Mouse (Mus musculus) right cerebral cortex, postnatal 10 days (tissue): ENCODE results near the gene Nav2.

ENCODE experiments used
- DNase-seq, 2 experiments: peaks; one replicate each; pipeline ENCODE4 v3.0.0; 2021; ENCODE audit warnings: low spot score in 2 of 2

Gene Nav2

GRCm38 (mm10) chr7:49277685-49278084 lies 369.2 kb downstream of the Nav2 start:
- peak in 1 of 2 experiments; percentile 64 for DNase-seq

DNA sequence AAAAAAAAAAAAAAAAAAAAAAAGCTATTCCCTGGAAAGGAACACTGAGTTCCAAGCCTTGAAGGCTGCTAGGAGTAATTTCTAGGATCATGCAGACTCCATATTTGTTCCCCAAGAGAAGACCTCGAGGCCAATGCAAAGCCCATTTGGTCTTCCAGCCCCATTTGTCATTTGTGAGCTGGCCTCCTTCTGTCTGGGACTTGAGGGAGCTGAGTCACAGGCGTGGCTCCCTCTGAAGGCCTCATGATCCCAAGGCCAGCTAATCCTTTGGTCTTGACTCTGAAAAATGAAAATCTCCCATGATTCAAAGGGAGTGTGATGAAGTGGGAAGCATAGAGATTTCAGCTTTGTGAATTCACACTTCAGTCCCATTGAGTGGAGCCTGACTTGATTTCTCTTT lies 370.0 kb downstream of the Nav2 start:
- no peak for DNase-seq

DNA sequence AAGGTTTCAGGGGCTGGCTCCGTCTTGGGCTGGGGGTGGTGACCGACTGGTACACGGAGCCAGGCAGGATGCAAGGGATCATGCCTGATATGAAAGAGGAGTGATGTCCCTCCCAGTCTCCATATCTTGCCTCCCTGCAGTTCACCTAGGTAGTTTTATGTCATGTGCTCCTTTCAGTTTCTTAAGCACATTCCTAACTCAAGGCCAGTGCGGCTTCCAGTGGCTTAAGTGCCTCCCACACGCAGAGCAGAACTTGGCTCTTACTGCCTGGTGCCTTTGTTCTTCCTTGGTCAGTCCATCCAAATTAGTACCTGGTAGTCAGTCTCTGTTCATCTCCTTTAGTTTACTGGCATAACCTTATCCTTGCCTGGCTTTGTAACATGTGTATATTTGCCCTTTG lies 371.9 kb downstream of the Nav2 start:
- no peak for DNase-seq

DNA sequence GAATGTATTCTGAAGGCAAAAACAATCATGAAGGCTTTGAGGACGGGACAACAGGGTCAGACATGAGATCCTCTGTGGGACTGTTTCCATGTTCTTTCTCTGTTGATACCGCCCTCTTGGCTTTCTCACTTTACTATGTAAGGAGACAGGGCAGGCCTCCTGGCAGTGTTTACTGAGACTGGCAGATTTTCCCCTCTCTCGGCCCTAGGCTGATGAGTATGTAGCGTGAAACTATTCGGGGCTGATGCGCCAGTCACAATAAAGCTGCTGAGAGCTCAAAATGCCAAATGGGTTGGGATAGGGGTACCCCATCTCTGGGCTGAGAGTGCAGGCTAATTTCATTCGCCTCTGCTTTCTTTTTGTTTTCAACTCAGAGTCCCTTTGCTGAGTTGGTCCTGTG lies 373.9 kb downstream of the Nav2 start:
- DNase-seq: no peak

DNA sequence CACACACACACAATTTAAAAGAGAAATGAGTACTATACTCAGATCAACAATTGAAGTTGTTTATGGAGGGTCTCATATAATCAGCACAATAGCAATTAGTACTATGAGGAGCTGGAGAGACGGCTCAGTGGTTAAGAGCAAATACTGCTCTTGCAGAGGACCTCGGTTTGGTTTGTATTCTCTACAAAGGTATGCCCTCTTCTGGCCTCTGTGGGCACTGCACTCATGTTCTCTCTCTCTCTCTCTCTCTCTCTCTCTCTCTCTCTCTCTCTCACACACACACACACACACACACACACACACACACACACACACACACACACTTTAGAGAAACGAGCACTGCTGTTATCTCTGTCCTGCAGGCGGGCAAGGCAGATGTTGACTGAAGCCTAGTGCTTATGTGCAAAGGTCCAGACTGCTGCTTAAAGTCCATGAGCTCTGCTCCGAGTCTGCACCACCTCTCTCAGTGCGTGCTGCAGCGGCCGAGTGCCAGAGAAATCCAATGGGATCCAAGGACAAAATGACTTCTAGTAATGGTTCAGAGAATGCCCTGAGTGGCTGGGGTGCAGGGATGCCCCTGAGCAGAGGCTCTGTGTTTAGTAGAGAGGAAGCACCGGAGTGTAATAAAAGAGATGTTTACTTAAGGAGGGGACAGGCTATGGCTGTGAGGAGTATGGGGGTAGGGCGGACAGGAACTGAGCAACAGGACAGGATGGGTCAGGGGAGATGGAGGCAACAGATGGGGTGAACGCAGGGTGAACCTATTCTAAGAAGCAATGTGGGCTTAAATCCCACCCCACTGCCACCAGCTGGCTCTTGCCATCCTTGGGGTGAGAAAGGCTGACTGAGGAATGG lies 375.2 kb downstream of the Nav2 start:
- DNase-seq: no peak

GRCm38 (mm10) chr7:49288186-49288585 lies 379.7 kb downstream of the Nav2 start:
- no peak for DNase-seq

DNA sequence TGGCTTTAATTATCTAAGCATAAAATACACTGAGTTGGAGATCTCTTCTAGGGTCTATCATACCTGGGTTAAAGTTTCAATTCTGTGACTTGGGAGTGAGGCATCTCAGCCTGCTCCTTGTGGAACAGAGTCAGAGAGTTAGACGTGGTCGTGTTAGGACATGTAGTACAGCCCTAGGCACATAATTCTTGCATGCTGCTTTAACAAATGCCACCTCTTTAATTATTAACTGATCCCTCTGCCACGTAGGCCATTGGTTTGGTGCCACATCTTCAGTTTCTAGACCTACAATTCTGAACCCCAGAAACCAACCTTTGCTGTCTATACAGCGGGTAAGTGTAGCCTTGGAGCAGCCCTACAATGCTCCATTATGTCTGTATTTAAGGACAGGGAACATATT lies 381.8 kb downstream of the Nav2 start:
- DNase-seq: no peak

DNA sequence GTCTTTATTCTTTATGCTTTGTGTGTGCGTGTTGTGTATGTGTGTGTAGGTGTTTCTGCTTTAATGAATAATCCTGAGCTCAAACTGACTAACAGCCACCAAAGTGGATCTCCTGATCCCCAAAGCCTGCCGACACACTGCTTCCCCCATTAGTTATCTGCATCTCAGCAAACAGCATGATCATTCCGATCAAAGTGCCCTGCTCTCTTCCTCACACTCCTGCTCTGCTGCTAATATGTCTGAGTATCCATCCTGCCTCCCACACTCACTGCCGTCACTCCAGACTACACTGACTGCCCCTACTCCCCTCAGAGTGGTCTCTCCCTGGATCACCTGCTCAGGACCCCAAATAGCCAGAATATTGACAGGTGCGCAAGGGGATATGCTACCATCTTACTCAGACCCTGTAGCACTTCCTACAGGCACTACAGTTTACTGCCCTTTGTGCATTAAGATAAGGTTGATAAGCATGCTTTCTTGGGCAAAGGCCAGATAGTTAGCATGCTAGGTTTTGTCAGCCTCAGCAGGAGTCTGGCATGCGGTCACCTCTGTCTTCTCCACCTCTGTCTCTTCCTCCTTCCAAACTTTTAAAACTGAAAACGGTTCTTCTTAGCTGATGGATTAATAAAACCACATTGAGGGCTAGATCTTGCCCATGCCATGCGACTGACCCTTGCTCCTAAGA lies 382.8 kb downstream of the Nav2 start:
- no peak for DNase-seq

DNA sequence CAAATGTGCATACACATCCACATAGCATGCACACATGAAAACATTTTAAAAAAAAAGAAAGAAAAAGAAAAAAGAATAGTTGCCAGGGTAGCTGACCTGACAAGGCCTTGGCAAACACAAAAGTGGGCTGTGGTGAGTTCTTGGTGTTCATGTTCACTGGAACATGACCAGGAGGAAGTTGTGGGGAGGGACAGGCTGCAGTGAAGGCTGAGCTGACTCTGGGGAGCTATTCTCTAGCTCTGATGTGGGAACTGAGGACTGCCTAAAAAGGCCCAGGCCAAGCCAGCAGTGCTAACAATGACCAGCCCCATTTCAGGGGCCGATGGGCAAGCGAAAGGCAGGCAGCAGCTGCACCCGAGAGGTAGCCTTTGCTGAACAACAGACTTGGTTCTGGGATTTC lies 388.6 kb downstream of the Nav2 start:
- DNase-seq: no peak

GRCm38 (mm10) chr7:49298431-49298839 lies 389.9 kb downstream of the Nav2 start:
- no peak for DNase-seq

DNA sequence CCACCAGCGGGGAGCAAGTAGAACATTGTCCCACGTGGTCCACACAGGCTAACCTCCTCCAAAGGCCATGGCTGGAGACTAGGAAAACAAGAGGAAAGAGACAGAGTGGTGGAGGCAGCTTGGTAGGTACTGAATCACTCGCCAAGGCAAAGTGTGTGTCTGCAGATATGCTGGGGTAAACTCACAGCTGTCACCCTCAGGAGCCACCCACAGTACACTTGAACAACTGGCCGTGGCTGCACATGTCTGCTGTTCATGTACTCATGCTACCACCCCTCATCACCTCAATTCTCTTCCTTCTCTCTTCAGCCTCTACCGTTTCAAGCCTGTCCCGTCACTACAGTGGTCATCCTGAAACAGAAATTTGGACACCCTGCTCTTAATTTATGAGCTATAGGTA lies 393.0 kb downstream of the Nav2 start:
- DNase-seq: no peak

DNA sequence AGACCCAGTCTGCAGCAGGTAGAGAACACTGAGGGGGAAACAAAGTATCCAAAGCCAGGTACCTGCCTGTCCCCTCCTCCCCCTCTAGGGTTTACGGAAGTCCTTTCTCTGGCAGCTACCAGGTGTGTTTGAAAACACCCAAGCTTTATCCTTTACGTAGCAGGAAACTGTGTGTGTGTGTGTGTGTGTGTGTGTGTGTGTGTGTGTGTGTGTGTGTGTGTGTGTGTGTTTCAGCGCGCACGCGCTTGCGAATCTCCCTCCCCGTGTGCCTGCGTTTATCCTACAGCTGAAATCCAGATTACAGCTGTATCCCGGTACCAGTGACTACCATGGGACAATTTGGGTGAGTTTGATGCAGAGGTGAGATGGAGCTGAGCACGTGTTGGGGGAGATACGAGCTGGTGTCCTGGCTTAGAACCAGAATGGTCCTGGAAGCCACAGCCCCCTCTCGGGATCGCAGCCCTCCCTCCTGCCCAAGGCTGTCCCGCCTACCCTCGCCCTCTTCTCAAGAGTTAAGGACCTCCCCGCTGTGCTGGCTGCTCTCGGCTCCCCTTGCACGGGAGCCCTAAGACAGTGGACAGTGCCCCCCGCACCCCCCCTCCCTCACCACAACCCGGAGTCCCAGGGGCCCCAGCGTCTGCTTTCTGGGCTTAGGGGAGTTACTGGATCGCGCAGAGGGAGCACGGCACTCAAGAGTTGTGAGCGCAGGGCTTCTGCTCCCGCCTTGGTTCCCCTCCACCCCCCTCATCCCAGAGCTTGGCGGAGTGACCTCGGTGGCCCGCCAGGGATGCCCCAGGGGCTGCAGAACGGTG lies 395.3 kb downstream of the Nav2 start:
- DNase-seq: no peak

DNA sequence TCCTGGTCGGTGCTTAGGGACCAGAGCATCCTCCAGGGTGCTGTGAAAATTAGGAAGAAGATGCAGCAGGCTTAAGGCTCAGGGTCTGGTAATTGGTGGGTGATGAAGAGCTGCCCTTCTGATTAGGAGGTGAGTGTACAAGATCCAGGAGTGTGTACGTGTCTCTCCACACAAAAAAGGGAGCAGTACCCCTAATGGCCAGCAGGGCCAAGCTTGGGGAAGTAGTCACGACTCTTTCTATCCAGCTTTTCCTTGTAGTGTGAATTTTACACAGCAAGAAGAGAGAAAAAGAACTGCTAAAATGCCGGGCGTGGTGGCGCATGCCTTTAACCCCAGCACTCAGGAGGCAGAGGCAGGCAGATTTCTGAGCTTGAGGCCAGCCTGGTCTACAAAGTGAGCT lies 399.2 kb downstream of the Nav2 start:
- no peak for DNase-seq

DNA sequence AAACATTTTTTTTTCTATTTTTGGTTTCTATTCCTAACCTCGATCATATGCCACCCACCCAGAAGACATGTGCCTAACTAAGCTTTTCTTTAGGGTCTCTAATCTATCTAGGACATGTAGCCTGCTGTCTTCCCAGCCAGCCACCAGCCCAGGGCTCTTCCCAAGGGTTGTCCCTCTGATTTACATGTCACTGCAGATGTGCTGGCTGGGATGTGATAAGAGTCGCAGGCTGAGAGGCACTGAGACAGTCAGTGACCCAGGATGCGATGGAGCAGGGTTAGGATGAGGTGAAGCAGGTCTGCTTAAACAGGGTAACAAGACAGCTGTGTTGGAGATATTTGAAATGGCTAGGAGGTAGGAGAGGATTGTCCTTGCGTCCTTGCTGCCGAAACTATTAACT lies 401.2 kb downstream of the Nav2 start:
- DNase-seq: no peak

- DNase-seq: no peak
Observed at GRCm38 (mm10) chr7:49313945-49314344, 405.4 kb downstream of the Nav2 start.

- DNase-seq: no peak
Observed at GRCm38 (mm10) chr7:49315033-49315432, 406.5 kb downstream of the Nav2 start.

- no peak for DNase-seq
Observed at GRCm38 (mm10) chr7:49316600-49316999, 408.1 kb downstream of the Nav2 start.

DNA sequence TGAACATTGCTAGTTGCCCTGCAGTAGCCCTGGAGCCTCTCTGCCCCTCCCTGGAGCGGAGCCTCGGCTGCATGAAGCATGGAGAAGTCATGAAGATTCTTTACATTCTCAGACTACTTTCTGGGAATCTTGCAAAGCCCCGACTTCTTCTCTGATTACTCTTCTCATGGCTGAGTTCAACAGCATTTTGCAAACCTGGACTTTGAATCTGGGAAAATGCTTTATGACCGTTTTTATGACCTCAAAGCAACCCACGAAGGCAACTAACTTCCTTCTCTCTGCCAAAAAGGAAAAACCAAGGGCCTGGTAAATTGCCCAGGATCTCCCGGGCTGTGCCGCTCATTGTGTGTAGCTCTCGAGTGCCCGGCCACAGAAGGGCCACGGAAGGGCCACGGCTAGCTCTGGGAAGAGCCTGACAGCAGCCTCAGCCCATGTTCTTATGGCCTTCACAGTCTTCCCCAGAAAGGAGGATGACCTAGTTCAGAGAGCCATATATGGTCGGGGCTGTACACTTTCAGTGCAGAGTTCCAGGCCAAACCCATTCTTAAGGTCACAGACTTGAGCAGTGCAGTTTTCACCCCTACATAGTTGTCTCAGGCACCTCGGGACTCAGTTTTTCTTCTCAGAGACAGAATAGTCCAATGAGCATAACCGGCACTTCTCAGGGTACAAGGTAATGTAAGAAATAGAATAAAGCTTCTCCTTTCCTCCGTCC lies 409.8 kb downstream of the Nav2 start:
- no peak for DNase-seq

- no peak for DNase-seq
Observed at GRCm38 (mm10) chr7:49318898-49319293, 410.4 kb downstream of the Nav2 start.

GRCm38 (mm10) chr7:49319981-49320380 lies 411.5 kb downstream of the Nav2 start:
- no peak for DNase-seq

GRCm38 (mm10) chr7:49321124-49321531 lies 412.6 kb downstream of the Nav2 start:
- DNase-seq: peak; percentile 50 to 55

DNA sequence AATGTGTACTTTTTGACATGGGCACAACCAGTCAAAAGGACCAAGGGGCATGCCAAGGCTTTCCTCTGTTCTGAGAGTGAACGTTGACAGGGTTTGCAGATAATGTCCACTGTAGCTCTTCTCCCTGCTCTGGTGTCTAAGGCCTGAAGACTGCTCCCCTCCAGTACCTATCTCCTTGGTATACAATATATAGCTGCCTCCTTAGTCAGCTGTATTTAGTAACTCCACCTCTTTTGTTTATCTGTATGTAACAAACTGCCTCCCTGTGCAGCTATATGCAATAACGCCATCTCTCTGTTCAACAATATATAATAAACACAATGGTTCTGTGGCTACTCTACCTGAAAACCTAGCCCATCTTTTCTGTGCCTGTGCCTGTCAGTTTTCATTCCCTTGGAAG lies 413.7 kb downstream of the Nav2 start:
- no peak for DNase-seq
